Mouse (Mus musculus): ENCODE results near the gene Rnf180.
A peak's percentile ranks its signal among the peaks of the same experiment; 100 is the strongest.
"Not testable (repeated sequence)": the region's sequence is repeated elsewhere in the genome, so short reads cannot be mapped to it uniquely, and the experiment has no call there.

The Rnf180 gene

DNA sequence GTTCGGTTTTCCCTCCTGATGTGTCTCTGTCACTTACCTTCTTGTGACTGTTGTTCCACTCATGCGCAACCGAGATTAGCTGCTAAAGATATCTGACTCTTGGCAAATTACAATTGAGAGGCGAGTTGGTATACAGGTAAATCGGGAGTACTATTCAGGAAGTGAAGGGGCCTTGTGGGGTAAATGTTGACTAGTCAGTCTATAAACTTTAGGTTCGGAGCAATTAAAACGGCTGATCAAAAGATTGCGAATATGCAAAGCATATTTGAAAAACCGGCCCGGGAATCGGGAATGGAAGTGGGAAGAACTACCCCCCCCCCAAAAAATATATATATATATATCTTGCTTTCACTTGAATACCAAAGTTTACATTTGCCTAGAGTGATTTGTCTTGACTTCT lies at the start of gene Rnf180:
TSS of gene Rnf180 (minus strand) at position 101 of the 400 bp plus-strand sequence.
- no peak for DNase-seq (ENCODE audit: low read depth, low spot score)

DNA sequence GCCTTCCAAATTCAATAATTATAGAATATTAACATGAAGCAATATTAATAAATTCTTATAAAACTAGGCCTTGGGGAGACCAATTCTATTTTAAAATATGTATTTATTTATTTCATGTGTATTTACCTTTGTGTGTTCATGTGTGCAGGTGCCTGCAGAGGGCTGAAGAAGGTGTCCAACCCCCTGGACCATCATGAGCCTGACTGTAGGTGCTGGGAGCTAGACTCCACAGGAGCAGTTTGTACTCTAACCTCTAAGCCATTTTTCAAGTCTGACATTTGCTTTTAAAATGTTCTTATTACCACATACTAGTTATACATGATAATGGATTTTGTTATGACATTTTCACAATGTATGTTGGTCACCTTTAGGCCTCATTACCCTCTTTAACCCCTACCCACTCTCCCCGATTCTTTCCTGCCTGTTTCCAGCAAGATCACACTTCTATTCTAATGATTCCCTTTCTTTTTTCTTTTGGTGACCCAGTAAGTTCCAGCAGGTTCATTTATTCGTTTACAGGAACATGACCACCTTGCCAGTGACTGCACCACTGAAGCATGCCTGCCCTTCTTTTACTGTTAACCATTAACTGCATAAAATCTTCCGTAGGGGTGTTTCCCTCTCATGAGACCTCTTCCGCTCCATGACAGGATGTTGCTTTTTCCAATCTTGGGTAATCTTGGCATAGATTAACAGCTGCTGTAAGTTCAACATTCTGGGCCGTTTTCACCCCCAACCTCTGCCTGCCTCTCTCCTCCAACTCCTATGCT lies 36.8 kb upstream of the Rnf180 start:
- DNase-seq (ENCODE audit: low read depth, low spot score), result no peak

DNA sequence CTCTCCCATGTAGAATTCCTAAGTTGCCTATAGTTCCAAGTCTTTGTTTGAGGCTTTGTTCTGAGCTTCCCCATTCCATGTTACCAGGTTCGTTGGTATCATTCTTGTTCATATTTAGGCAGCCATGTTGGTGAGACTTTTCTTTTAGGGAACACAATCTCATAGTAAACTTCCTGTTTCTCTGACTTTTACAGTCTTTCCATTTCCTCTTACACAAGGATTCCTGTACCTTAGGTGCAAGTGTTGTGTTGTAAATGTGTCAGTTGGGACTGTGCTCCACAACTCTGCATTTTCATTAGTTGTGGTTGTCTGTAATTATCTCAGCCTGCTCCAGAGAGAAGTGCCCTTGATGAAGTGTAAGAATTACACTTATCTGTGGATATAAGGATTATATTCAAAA lies 32.3 kb upstream of the Rnf180 start:
- no peak for DNase-seq (ENCODE audit: low read depth, low spot score)

DNA sequence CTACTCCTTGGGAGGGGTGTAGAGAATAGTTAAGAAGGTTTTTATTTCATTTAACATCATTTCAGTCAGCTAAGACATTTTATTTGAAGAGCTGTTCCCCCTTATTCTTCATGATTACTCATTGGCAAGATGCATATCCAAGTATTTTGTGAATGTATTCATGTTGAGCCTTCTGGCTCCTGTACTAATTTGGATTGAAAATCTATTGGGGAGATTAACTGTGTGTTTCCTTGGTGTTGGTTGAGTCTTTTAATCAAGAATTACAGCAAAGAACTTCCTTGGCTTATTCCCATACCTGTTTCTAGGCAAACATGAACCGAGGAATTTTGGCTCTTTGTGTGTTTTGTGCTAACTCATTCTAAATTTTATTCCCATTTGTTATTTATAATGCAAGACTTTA lies 22.3 kb upstream of the Rnf180 start:
- DNase-seq (ENCODE audit: low read depth, low spot score), result no peak

DNA sequence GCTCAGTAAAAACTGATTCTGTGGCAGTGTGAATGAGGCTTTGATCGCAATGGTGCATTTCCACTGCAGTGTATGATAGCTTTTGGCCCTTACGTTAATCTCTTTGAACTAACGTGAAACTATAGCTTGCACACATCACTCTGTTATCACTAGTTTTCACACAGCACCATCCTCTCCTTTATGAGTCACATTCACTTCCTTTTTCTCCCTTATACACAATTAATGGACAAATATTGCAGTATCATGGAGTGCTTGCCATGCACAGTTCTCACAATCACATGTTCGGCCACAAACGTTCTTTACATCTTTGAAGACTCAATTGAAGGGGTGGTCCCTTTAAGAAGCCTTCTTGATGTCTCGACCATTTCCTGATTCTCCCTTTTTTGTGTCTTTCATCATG lies 21.4 kb upstream of the Rnf180 start:
- DNase-seq (ENCODE audit: low read depth, low spot score), result no peak

DNA sequence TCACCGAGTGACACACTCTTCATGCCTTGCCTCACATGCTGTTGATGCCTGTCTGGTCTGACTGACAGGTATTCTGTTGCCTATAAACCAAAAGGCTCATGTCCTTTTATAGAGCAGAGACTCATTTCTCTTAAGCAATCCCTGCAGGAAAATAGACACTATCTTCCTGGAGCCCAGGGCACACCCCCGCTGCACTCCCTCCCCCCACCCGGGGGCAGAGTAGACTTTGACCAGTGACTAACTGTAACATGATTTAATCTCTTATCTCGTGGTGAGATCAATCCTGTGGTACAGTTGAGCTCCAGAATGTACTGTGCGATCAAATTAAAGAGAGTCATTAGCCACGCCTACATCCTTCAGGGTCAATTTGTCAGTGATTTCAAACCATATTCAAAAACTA lies 18.1 kb upstream of the Rnf180 start:
- no peak for DNase-seq (ENCODE audit: low read depth, low spot score)

DNA sequence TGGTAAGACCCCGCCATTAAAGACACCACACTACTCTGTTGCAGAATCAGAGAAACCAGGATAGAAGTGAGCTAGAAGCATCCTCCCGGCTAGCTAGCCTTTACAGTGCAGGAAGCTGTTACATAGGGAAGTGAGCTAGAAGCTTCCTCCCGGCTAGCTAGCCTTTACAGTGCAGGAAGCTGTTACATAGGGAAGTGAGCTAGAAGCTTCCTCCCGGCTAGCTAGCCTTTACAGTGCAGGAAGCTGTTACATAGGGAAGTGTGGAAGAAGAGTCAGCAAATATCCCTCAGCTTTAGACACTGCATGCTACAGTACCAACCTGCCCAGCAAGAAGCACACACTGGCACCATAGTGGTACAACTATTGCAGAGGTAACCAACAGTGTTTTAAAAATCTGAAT lies 15.9 kb upstream of the Rnf180 start:
- not testable (repeated sequence) for DNase-seq (ENCODE audit: low read depth, low spot score)

DNA sequence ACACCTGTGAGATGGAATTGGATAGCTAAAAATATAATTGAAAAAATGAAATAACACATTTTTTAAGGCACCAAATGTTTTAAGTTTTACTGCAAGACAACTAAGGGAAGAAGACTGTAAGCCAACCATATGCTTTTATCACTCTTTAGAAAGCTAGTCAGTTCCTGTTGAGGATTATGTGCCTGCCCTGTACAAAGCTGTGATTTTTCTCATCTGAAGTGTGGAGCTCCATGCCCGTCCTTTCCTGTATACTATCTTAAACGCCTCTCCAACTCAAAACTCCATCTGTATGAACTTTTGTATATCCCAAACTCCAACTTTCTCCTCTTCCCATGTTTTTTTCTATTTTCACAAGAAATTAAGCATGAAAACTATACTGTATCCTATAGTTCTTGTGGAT lies 10.9 kb upstream of the Rnf180 start:
- no peak for DNase-seq (ENCODE audit: low read depth, low spot score)

DNA sequence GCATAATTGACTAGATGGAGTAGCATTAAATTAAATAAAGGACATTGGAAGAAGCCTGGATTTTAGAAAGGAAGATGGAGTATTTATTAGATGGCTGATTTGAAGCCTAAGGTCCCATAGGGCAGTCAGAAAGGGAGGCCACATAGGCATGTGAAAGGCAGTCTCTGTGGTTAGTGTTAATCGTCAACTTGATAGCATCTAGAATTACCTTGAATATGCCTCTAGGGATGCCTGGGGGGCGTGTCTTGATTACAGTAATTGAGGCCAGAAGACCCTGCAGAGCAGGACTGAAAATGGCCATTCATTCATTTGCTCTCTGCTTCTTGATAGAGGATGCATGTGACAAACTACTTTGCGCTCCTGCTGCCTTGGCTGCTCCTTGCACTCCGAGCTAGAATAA lies 9.4 kb upstream of the Rnf180 start:
- no peak for DNase-seq (ENCODE audit: low read depth, low spot score)

DNA sequence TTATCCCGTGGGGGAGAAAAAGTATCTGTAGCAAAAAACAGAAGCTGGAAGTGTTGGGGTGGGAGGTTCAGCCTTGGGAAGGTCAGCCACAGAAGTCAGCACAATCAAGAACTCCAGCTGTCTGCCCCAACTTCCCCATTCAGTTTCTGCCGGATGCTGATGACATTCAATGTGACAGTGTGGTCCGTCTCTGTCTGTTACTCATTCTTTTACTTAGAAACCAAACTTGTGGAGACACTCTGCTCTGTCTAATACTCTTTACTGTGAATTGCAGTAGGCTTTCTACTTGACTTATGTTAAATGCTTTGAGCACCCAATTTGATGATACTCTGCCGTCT lies 5.4 kb upstream of the Rnf180 start:
- DNase-seq (ENCODE audit: low read depth, low spot score), result peak; percentile 3

DNA sequence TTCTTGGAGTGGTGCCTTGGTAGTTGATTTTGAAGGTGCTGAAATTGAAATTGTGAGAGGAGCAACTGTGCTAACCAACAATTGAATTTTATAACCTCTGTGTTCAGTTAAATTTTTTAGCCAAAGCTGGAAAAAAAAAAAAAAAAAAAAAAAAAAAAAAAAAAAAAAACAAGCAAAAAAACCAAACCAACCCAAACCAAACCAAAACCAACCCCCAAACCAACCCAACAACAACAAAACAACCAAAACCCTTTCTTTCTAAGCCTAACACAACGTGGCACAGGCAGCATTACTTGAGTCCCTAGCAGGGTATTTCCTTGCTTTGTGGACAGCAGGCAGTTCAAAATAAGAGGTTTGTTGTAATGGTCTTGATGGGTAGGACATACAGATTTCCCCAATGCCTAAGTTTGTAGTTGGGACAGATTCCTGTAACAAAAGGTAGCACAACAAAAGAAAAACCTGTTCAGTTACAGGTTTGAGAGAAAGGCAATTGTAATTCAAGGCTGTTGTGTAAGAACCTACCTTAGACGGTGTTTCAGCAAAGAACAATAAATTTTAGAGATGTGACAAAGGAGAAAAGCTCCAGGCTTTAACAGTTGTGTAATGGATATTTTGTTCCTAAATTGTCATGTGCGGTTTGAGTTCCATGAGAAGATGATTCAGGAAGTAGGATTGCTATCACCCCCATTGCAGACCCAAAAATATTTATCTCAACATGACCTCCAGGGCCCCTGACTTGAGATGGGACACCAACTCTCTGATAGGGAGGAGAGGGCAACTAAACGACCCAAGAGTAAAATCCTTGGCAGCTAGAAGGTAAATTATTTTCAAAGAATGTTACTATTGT lies 4.8 kb upstream of the Rnf180 start:
- DNase-seq (ENCODE audit: low read depth, low spot score), result peak; percentile 27

DNA sequence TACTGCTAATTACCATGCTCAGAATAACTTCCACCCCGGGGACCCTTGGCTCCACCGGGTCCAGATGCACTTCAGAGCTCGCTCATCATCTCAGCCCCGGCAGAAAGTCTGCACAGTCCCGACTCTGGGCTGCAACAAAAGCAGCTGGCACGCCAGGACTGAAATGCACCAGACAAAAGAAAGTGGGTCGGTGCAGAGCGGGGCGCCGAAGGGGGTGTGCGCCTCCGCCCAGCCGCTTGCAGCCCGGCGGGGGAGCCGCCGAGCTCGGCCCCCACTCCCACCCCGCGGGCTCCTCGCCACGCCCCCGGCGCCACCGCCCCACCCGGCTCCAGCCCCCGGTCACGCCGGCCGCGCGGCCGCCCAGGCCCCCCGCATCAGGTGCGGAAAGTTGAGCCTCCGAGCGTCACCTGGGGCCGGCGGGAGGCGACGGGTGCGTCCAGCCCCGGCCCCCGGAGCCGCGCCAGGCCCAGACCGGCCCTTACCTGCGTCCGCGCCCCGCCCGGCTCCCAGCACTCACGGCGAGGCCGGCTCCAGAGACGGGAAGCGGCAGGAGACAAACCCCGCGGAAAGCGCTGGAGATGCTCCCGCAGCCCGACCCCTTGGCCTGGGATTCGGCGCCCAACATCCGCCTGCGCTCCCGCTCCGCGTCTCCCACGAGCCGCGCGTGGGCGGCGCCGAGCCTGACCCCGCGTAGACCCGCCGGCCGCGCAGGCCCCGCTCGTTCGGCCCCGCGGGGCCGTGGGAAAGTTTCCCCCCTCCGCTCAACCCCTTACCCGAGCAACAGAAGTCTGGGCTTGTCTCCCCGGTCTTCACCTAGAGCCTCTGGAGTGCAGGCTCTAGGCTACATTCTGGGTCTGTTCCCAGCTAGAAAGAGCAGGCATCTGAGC lies 591 bp downstream of the Rnf180 start:
- peak; percentile 63 for DNase-seq (ENCODE audit: low read depth, low spot score)

DNA sequence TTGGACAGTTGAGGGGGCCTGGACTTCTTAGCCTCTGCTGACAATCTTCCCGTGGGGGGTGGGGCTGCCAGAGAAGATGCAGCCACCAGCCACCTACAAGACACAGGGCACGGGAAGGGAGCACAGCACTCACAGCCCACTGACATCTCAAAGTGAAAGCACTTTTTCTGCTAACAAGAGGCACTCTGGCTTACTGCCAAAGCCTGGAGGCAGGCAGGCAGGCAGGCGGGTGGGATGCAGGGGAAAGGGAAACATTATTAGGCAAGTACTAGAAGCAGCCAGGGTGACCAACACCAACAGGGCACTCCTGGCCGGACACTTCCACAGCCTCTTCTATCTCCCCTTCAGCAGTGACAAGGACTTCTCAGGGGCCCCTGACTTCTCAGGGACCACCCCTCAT lies 2.8 kb downstream of the Rnf180 start:
- no peak for DNase-seq (ENCODE audit: low read depth, low spot score)

DNA sequence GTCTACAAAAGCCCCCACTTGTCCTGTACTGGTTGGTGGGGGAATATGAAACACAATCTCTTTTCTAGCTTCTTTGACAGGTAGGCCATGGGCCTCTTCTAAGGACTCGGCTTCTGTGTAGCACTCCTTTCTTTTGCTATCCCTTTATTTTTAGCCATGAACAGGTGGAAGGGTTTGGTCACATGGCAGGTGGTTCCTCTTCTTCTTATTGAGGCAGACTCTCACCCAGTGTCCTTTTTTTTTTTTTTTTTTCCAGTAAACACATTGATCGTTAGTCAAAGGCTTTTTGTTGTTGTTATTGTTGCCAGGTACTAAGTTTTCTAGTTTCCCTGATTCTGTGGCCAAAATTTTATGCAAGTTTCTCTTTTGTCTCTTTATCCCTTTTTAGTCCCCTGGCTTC lies 4.0 kb downstream of the Rnf180 start:
- DNase-seq (ENCODE audit: low read depth, low spot score), result no peak

DNA sequence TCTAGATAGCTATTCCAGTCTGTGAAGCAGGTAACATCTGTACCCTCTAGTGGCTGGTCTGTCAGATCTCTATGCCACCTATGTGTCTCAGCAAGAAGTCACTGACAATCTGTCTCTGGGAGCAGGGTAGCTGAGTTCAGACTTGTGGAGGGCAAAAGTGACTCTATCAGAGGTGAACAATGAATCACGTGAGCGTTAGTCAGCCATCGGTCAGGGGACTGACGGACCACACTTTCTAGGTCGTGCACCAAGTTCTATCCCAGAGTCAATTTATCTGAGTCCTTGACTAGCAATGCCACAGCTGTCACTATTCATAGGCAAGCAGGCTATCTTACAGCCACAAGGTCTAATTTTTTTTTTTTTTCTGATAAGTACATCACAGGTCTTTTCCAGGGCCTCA lies 4.6 kb downstream of the Rnf180 start:
- no peak for DNase-seq (ENCODE audit: low read depth, low spot score)

DNA sequence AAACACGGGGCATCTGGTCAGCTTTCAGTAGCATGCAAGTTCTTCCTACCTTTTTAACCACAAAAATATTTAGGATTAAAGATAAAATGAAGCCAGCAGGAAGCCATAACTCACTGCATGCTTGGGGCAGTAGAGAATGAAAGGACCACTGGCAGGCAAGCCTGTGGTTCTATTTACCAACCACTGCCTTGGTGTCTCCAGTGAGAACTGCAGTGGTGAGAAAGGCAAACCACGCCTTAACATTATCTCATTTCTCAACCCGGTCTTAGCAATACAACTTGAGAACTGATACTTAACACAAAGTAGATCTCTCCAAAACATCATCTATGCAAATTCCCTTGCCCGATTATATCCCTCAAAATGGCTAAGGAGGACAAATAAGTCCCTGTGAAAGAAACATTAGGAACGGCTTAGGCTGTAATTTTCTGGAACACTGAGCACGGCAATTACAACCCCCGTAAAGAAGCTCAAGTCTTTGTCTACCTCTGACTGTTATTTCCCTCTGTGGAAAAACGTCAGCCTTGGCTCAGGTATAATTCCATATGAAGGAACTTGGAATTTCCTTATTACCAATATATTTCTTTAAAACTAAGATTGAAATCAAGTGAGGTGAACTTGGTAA lies 15.1 kb downstream of the Rnf180 start:
- DNase-seq (ENCODE audit: low read depth, low spot score), result no peak

DNA sequence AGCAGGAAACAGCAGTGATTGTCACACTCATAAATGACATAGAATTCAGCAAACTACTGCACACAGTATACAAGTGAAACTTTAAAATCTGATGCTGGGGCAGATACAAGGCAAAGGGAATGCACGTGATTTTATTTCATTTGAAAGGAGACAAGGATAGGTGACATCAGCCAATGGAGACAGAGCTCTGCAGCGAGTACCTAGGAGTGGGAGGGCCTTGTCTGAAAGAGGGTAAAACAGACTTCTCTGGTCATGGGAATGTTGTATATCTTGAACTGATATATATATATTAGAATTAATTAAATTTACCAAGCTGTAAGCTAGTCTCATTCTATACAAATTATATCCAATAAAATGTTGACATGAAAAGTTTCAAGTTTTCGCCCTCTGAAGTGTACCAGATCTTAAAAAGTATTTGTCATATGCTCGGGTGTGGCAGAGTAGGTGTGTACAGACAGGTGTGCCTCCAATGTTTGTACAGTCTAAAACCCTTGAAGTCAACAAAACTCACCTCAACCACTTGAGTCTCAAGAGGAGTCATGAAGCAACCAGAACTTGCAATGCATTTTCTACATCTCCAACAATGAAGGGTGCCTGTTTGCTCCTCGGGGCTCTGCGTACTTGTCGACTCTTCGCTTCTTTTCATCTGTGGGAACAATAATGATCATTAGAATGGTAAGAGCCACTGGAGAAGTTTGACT lies 24.1 kb downstream of the Rnf180 start:
- no peak for DNase-seq (ENCODE audit: low read depth, low spot score)

DNA sequence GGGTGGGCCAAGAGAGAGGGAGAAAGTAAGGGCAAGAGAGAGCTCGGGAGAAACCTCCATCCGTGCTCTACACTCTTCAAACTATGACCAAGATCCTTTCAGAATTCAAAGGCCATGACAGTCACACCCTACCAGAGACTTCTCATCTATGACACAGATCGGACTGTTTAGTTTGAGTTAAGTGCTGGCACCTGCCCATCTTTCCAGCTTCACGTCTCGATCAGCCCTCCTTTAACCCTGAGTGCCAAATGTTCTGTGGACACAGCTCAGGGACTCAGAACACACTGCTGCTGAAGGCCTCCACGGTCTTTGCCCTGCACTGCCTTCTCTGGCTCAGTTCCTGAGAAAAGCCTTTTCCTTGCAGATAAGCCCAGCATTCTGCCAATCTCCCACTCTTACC lies 27.2 kb downstream of the Rnf180 start:
- no peak for DNase-seq (ENCODE audit: low read depth, low spot score)

DNA sequence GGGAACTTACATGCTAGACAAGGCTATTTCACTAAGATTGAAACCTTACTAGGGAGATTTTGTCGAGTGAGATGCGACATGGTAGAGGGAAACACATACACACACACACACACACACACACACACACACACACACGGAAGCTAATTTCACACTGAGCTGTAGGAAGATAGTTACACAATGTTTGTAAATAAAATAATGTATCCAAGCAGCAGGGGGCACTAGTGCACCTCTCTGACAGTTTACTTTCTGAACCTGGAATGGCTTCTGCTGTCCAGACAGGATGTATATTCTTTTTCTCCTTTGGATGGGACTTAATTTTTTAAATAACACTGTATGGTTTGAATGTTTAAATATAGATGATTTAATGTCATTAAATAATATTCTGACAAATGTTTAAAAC lies 27.9 kb downstream of the Rnf180 start:
- DNase-seq (ENCODE audit: low read depth, low spot score), result peak; percentile 38

DNA sequence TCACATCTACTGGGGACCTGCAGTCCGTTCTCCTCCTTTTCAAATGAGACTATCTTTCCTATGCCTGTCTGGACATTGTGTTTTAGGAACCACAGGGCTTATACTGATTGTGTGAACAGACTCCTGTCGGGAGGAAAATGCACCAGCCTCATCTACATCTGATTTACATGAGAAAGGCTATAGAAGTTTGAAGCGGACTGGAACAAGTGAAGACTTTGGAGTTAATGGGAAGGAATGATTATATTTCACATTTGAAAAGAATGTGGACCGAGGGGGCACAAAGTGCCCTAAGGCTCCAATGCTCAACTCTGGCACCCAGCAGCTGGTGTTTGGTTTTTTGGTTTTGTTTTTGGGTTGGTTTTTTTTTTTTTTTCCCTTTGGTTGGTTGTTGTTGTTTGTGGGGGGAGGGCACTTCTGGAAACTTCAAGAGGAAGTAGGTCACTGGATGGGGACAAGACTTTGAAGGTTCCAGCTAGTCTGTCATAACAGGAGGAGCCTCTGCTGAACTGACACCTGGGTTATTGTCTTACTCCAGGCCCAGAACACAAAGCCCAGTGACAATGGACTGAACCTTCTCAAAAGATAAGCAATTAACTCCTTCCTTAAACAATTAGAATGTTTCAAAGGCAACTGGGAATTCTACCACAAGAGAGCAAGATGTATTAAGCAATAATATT lies 37.7 kb downstream of the Rnf180 start:
- peak; percentile 96 for DNase-seq (ENCODE audit: low read depth, low spot score)

DNA sequence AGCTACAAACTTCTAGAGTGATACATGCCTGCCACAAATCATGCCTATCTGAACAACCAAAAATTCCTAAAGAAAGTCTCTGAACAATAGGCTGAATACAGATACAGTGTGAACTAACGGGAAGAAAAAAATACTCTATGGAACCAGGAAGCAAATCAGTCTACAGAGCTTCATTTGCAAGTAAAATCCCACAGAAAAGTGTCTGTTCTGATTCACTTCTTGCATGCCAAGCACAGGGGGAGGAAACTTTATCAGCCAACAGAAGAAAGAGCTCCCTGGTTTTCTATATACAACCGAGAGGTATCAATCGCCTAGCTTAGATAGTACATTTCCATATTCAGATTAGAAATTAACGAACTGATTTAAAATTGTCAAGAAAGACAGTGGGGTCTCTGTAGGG lies 43.8 kb downstream of the Rnf180 start:
- DNase-seq (ENCODE audit: low read depth, low spot score), result no peak
